Mouse (Mus musculus) MEL (cell line): Measurements from ENCODE around the gene Pdcl2.
A peak's percentile ranks its signal among the peaks of the same experiment; 100 is the strongest.

Experiments used
- CTCF ChIP-seq, 3 experiments: IDR thresholded peaks in 2 of 3; conservative IDR thresholded peaks in 1 of 3; 2 replicates each; pipeline ENCODE4 v1.5.1; 2011 to 2012; ENCODE audit warnings: low read length in 3 of 3, low read depth in 2 of 3, mild to moderate bottlenecking in 2 of 3, improper control_type of control experiment in 1 of 3, inconsistent platforms in 1 of 3, mixed read lengths in 1 of 3, moderate library complexity in 1 of 3; ENCODE audit not compliant: control insufficient read depth in 1 of 3, insufficient read depth in 1 of 3, poor library complexity in 1 of 3, severe bottlenecking in 1 of 3
- TCF12 ChIP-seq: IDR thresholded peaks from 2 replicates; pipeline ENCODE4 v1.6.1; 2014; ENCODE audit warnings: low read depth, mild to moderate bottlenecking, inconsistent platforms, low read length, improper control_type of control experiment, moderate library complexity
- USF2 ChIP-seq, 2 experiments: IDR thresholded peaks; 2 replicates each; pipeline ENCODE4 v1.6.1; 2011 to 2012; ENCODE audit warnings: improper control_type of control experiment in 2 of 2, low read length in 2 of 2, borderline replicate concordance in 1 of 2, inconsistent platforms in 1 of 2, low read depth in 1 of 2, mild to moderate bottlenecking in 1 of 2; ENCODE audit not compliant: insufficient read depth in 1 of 2

DNA sequence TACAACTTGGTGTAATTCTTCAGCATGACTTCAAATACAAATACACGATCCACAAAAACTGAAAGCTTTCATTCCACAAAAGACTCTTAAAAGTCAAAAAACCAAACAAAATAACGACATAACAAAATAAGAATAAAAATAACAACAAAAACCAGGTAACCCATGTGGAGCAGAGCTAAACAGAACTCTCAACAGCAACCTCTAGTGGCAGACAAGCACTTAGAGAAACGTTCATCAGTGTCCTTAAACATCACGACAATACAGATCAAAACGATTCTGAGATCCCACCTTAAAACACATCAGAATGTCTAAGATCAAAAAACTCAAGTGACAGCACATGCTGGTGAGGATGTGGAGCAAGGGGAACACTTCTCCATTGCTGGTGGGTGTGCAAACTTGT, 43.9 kb downstream of the Pdcl2 start:
- TF ChIP-seq CTCF (IDR thresholded peaks at IDR 0.05 in 2 of 3, conservative IDR thresholded peaks at IDR 0.05 in 1 of 3; ENCODE audit: control insufficient read depth in 1 of 3, insufficient read depth in 1 of 3, low read depth in 2 of 3, low read length in 3 of 3, poor library complexity in 1 of 3, severe bottlenecking in 1 of 3) (peak; percentile 23 to 60 (median 37); a peak in 5 of 6 replicates), USF2 (IDR thresholded peaks at IDR 0.05; ENCODE audit: borderline replicate concordance in 1 of 2, insufficient read depth in 1 of 2, low read depth in 1 of 2, low read length in 2 of 2) (no peak), TCF12 (no peak)
